Mouse (Mus musculus): ENCODE measurements at regions not wholly inside any gene's neighbourhood (a gene's known extent, or its start where the extent isn't known, plus 50 kb on each side); places are given as distances from the start of the nearest gene placed in this dataset.

- TF ChIP-seq USF1 (IDR thresholded peaks at IDR 0.05; ENCODE audit: low read depth): no peak
- TF ChIP-seq CTCF (IDR thresholded peaks at IDR 0.05; ENCODE audit: control insufficient read depth, insufficient read depth, insufficient read length): no peak
These were observed 52.6 kb upstream of the Rap1b start for GRCm38 (mm10) chr10:117898391-117898790.

All from C2C12 (cell line).